Mouse (Mus musculus) limb, embryonic 14.5 days (tissue): ENCODE data around the gene Pim1. TPM values are rescaled to one million over a fixed set of nuclear protein-coding genes. Genes with fewer than 3 reads are reported as not detected.

Source experiments
- ATAC-seq: fragments of 200-750 bp; cut with Nextera tagmentation; 2 replicates; pipeline ENCODE4 v1.8.0; 2017; ENCODE audit warnings: low read depth, moderate number of reproducible peaks, moderate TSS enrichment; ENCODE audit not compliant: low FRiP score
- DNase-seq: peaks from one replicate; pipeline ENCODE4 v3.0.0-alpha.2; 2015; ENCODE audit warnings: low spot score
- H3K27ac ChIP-seq: fragments of 300-500 bp; sonication (generic); replicated peaks from 2 replicates; pipeline ENCODE4 v1.5.1; 2014; ENCODE audit warnings: low read depth, mild to moderate bottlenecking, low read length, moderate library complexity, mixed read lengths
- H3K27me3 ChIP-seq: fragments of 300-500 bp; sonication (generic); 2 replicates; pipeline ENCODE4 v1.6.1; 2014; ENCODE audit warnings: low read length, mixed read lengths; ENCODE audit not compliant: control insufficient read depth, insufficient read depth
- H3K36me3 ChIP-seq: fragments of 300-500 bp; sonication (generic); 2 replicates; pipeline ENCODE4 v1.6.1; 2014; ENCODE audit warnings: mild to moderate bottlenecking, low read length, moderate library complexity, mixed read lengths; ENCODE audit not compliant: control insufficient read depth, insufficient read depth
- H3K4me1 ChIP-seq: fragments of 300-500 bp; sonication (generic); 2 replicates; pipeline ENCODE4 v1.6.1; 2014; ENCODE audit warnings: antibody characterized with exemption, low read length, mixed read lengths; ENCODE audit not compliant: control insufficient read depth, insufficient read depth
- H3K4me2 ChIP-seq: fragments of 300-500 bp; sonication (generic); replicated peaks from 2 replicates; pipeline ENCODE4 v1.6.1; 2014; ENCODE audit warnings: low read depth, mild to moderate bottlenecking, low read length, moderate library complexity; ENCODE audit not compliant: severe bottlenecking
- H3K4me3 ChIP-seq: fragments of 300-500 bp; sonication (generic); replicated peaks from 2 replicates; pipeline ENCODE4 v1.5.1; 2014; ENCODE audit warnings: low read length
- H3K9ac ChIP-seq: fragments of 300-500 bp; sonication (generic); 2 replicates; pipeline ENCODE4 v1.6.1; 2014; ENCODE audit warnings: mild to moderate bottlenecking, low read depth, low read length, moderate library complexity; ENCODE audit not compliant: severe bottlenecking
- H3K9me3 ChIP-seq: fragments of 300-500 bp; sonication (generic); 2 replicates; pipeline ENCODE4 v1.6.1; 2016; ENCODE audit warnings: low read length; ENCODE audit not compliant: control insufficient read depth
- POLR2A ChIP-seq: fragments of 200-500 bp; IDR thresholded peaks from 2 replicates; pipeline ENCODE4 v1.8.0; 2012; ENCODE audit warnings: inconsistent platforms, mild to moderate bottlenecking, moderate library complexity, borderline replicate concordance; ENCODE audit not compliant: insufficient read depth, insufficient read length; ENCODE audit errors: extremely low read depth
- WGBS: fragments of 180-500 bp; shearing (Covaris S2); extraction: QIAGEN DNeasy Blood & Tissue Kit; methylation state at CpG from one replicate; pipeline ENCODE4 v1.1.7; 2014; 5-methylcytosine and 5-hydroxymethylcytosine counted together
- polyA plus RNA-seq, 2 experiments: library from polyadenylated mRNA; depleted of rRNA in 1 of 2; stranded (reverse) in 1 of 2; unstranded in 1 of 2; fragments of >200 nt; fragmentation: Nextera tagmentation in 1 of 2; extraction: Ambion mirVana in 1 of 2; gene quantifications; 2 replicates each; pipeline versions ENCODE4 v1.2.1 to v1.2.3; 2012 to 2014

The Pim1 gene
- polyA plus RNA-seq, 2 experiments = 15.7 to 18.4 TPM

GRCm38 (mm10) chr17:29455411-29456120 is 35.0 kb upstream of the Pim1 start:
- H3K9ac ChIP-seq = no peak overlapping the region
- ATAC-seq (no peak), DNase-seq (no peak)
- no peak overlapping the region for H3K4me2 ChIP-seq
- H3K27me3 ChIP-seq = no peaks in the 10 kb centered on the region
- no peaks in the 10 kb centered on the region; the same call in 1 of the 2 replicates for H3K9me3 ChIP-seq
- 81% methylated on average over 9 of the region's 9 CpGs for WGBS
- H3K27ac ChIP-seq = no peak overlapping the region
- peaks cover 47% of the 10 kb centered on the region for H3K4me1 ChIP-seq
- no peak overlapping the region for H3K4me3 ChIP-seq
- H3K36me3 ChIP-seq = no peaks in the 10 kb centered on the region
- no peak for TF ChIP-seq POLR2A

- ATAC-seq (no peak), DNase-seq (no peak)
- peaks cover 37% of the 10 kb centered on the region for H3K4me1 ChIP-seq
- no peak overlapping the region for H3K9ac ChIP-seq
- no peak overlapping the region for H3K4me2 ChIP-seq
- no peak overlapping the region for H3K27ac ChIP-seq
- no peaks in the 10 kb centered on the region for H3K36me3 ChIP-seq
- 98% methylated on average over 4 of the region's 4 CpGs for WGBS
- no peaks in the 10 kb centered on the region; the same call in 1 of the 2 replicates for H3K9me3 ChIP-seq
- no peak overlapping the region for H3K4me3 ChIP-seq
- H3K27me3 ChIP-seq = no peaks in the 10 kb centered on the region
- no peak for TF ChIP-seq POLR2A
Observed at GRCm38 (mm10) chr17:29456476-29456875, 34.1 kb upstream of the Pim1 start.

GRCm38 (mm10) chr17:29456926-29457325 is 33.6 kb upstream of the Pim1 start:
- H3K36me3 ChIP-seq = no peaks in the 10 kb centered on the region
- no peak overlapping the region for H3K9ac ChIP-seq
- DNase-seq (no peak), ATAC-seq (no peak)
- TF ChIP-seq POLR2A = no peak
- H3K4me2 ChIP-seq = no peak overlapping the region
- WGBS = 66% methylated on average over 2 of the region's 2 CpGs
- H3K4me1 ChIP-seq = peaks cover 35% of the 10 kb centered on the region
- H3K9me3 ChIP-seq = no peaks in the 10 kb centered on the region; the same call in 1 of the 2 replicates
- no peak overlapping the region for H3K4me3 ChIP-seq
- 0 out of 2 replicates have a peak overlapping the region, but pooled peaks have one; percentile 27 for H3K27ac ChIP-seq
- no peaks in the 10 kb centered on the region for H3K27me3 ChIP-seq

GRCm38 (mm10) chr17:29457795-29458560 is 32.6 kb upstream of the Pim1 start:
- peak overlapping the region; percentile 58 for H3K27ac ChIP-seq
- no peak overlapping the region for H3K9ac ChIP-seq
- H3K4me2 ChIP-seq = 0 out of 2 replicates have a peak overlapping the region, but pooled peaks have one; percentile 1
- ATAC-seq (peak; percentile 21; the same call in 1 of the 2 replicates), DNase-seq (peak; percentile 51)
- no peaks in the 10 kb centered on the region for H3K9me3 ChIP-seq
- TF ChIP-seq POLR2A = no peak
- H3K36me3 ChIP-seq = no peaks in the 10 kb centered on the region
- peaks cover 35% of the 10 kb centered on the region for H3K4me1 ChIP-seq
- WGBS = 21% methylated on average over 11 of the region's 11 CpGs
- H3K27me3 ChIP-seq = no peaks in the 10 kb centered on the region
- H3K4me3 ChIP-seq = no peak overlapping the region

GRCm38 (mm10) chr17:29459321-29460118 is 31.0 kb upstream of the Pim1 start:
- no peak for TF ChIP-seq POLR2A
- DNase-seq (peak; percentile 25), ATAC-seq (no peak)
- Histone ChIP-seq H3K9ac (peak overlapping the region; percentile 25; the same call in 1 of the 2 replicates), H3K4me3 (peak overlapping the region; percentile 10; the same call in 1 of the 2 replicates), H3K4me2 (peak overlapping the region; percentile 37), H3K4me1 (peaks cover 44% of the 10 kb centered on the region), H3K9me3 (no peaks in the 10 kb centered on the region), H3K36me3 (no peaks in the 10 kb centered on the region), H3K27me3 (no peaks in the 10 kb centered on the region), H3K27ac (peak overlapping the region; percentile 67)
- WGBS = 8% methylated on average over 24 of the region's 24 CpGs
